Mouse (Mus musculus) heart, embryonic 10.5 days (tissue): ENCODE results near the gene Gmeb2. TPM values are rescaled to one million over a fixed set of nuclear protein-coding genes. Genes with fewer than 3 reads are reported as not detected.

Experiments
- DNase-seq: peaks from one replicate; pipeline ENCODE4 v3.0.0-alpha.2; 2017; ENCODE audit warnings: low spot score
- H3K27ac ChIP-seq: fragments of 300-500 bp; sonication (generic); 2 replicates; pipeline ENCODE4 v1.5.1; 2016; ENCODE audit warnings: mild to moderate bottlenecking
- H3K27me3 ChIP-seq: fragments of 300-500 bp; sonication (generic); 2 replicates; pipeline ENCODE4 v1.6.1; 2016; ENCODE audit warnings: mild to moderate bottlenecking; ENCODE audit not compliant: poor library complexity, insufficient read depth, severe bottlenecking
- H3K36me3 ChIP-seq: fragments of 300-500 bp; sonication (generic); 2 replicates; pipeline ENCODE4 v1.6.1; 2016; ENCODE audit warnings: mild to moderate bottlenecking, moderate library complexity
- H3K4me1 ChIP-seq: fragments of 300-500 bp; sonication (generic); 2 replicates; pipeline ENCODE4 v1.6.1; 2016; ENCODE audit warnings: mild to moderate bottlenecking
- H3K4me3 ChIP-seq: fragments of 300-500 bp; sonication (generic); 2 replicates; pipeline ENCODE4 v1.5.1; 2016; ENCODE audit warnings: mild to moderate bottlenecking, moderate library complexity
- H3K9me3 ChIP-seq: fragments of 300-500 bp; sonication (generic); 2 replicates; pipeline ENCODE4 v1.6.1; 2016; ENCODE audit warnings: mild to moderate bottlenecking, moderate library complexity
- WGBS: fragments of 180-500 bp; shearing (Covaris S2); methylation state at CpG from one replicate; pipeline ENCODE4 v1.1.7; 2016; 5-methylcytosine and 5-hydroxymethylcytosine counted together
- polyA plus RNA-seq: library from polyadenylated mRNA; unstranded; fragments of >200 nt; fragmentation: Nextera tagmentation; extraction: Ambion mirVana; gene quantifications from 2 replicates; pipeline ENCODE4 v1.2.1, GENCODE M21; 2016

Gene Gmeb2
- polyA plus RNA-seq, 1 experiment from 2014 or later = 13.1 TPM

DNA sequence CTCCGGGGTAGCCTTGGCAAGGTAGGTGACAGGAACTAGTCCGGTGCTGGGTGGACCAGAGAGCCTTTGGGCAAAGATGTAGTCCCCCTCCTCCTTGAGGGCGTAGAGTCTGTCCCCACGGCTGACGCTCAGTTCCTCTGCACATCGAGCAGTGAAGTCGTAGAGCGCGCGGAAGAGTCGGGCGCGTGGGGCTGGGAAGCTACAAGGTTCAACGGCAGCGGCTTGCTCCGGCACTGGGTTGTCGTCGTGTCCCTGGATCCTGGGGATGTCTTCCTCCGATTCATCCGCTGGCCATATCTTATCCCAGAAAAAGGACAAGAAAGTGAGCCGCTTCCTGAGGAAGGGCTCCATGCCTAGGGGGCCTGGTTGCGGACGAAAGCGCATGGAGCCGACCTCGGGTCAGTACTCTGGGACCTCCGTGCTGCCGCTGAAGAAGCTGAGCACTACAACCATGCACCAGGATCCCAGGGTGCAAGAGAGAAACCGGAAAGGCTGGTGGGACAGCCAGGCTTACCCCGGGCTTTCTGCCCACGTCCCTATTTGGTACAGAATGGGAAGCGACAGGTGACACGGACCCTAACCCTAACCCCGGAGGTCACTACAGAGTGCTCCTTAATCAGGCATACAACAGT, 75.3 kb downstream of the Gmeb2 start:
- no peak for DNase-seq
- Histone ChIP-seq H3K4me1 (peaks cover 11% of the 10 kb centered on the region), H3K36me3 (no peaks in the 10 kb centered on the region), H3K27me3 (peaks cover 70% of the 10 kb centered on the region), H3K9me3 (no peaks in the 10 kb centered on the region), H3K4me3 (peak overlapping the region; percentile 54), H3K27ac (no peak overlapping the region)
- 3% methylated on average over 34 of the region's 34 CpGs for WGBS

DNA sequence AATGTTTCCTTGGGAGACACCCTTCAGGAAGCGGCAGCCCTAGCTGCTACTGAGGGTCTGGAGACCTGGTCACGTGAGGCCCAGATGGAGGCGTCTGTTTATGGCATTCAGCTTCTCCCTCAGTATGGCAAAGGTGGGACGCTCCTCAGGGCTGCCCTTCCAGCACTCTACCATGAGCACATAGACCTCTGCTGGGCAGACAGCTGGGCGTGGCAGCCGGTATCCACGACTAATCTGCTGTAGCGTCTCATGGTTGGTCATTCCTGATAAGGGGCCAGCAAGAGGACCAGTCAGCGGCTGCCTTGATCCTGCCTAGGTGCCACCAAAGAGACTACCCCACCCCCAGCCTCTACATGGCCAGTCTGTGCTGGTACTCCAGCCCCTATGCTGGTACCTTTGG, 81.7 kb downstream of the Gmeb2 start:
- no peak for DNase-seq
- no peaks in the 10 kb centered on the region for H3K9me3 ChIP-seq
- H3K4me3 ChIP-seq = no peak overlapping the region
- 65% methylated on average over 9 of the region's 9 CpGs for WGBS
- peaks cover 70% of the 10 kb centered on the region for H3K27me3 ChIP-seq
- H3K4me1 ChIP-seq = 0 out of 2 replicates have a peak, but pooled peaks cover 8% of the 10 kb centered on the region
- no peaks in the 10 kb centered on the region for H3K36me3 ChIP-seq
- H3K27ac ChIP-seq = no peak overlapping the region

DNA sequence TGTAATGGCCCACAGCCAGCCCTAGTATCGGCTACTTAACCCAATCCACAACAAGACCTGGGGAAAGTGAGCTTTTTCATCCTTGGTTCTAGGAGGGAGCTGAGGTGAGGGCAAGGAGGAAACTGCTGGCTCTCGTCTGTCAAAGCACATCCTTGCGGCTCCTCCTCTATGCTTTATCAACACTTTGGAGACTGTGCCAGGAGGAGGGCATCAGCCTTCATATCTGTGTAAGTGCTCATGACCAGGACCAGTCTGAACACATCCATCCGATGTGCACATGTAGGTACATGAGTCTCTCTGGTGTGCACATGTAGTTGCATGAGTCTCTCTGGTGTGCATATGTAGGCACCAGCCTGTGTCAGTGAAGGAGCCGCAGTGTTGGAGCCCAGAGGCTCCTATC, 82.2 kb downstream of the Gmeb2 start:
- DNase-seq = no peak
- no peaks in the 10 kb centered on the region for H3K36me3 ChIP-seq
- peaks cover 67% of the 10 kb centered on the region for H3K27me3 ChIP-seq
- WGBS = 65% methylated on average over 5 of the region's 5 CpGs
- H3K4me3 ChIP-seq = no peak overlapping the region
- H3K4me1 ChIP-seq = 0 out of 2 replicates have a peak, but pooled peaks cover 8% of the 10 kb centered on the region
- H3K9me3 ChIP-seq = no peaks in the 10 kb centered on the region
- no peak overlapping the region for H3K27ac ChIP-seq

DNA sequence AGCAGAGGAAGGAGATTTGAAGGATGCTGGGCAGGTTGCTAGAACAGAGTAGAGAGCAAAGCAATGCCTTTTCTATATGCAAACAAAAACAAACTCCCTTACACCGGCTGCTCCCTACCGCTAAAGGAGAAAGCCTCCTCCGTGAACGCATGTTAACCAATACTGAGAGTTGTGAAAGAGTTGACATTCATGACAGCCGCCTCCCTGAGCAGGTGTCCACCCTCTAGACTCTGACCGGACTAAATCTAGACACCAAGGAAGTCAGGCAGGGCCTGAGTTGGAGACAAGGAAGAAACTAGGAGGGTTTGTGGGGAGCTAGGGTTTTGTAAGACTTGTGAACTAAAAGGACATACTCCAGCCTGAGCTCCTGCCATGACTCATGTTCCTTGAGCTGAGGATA, 84.9 kb downstream of the Gmeb2 start:
- peaks cover 54% of the 10 kb centered on the region for H3K27me3 ChIP-seq
- H3K4me1 ChIP-seq = 0 out of 2 replicates have a peak, but pooled peaks cover 8% of the 10 kb centered on the region
- 79% methylated on average over 6 of the region's 6 CpGs for WGBS
- no peaks in the 10 kb centered on the region for H3K36me3 ChIP-seq
- no peak overlapping the region for H3K4me3 ChIP-seq
- H3K9me3 ChIP-seq = no peaks in the 10 kb centered on the region
- DNase-seq = no peak
- no peak overlapping the region for H3K27ac ChIP-seq

DNA sequence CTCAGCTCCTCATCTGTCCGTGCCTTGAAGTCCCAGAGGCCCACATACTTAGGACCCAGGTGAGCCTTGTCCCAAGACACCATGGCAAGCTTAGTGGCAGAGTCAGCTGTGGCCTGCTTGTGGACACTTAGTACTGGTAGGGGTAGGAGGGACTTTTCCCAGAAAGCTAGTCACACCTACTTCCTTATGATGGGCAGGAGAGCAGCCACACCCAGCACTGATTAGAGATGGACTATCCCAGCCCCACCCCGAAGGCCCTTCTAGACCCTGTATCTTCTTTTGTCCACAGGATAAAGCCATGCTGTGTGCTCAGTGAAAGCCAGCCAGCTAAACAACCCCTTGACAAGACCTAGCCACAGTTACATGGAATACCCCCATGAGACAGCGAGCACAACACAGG, 85.4 kb downstream of the Gmeb2 start, which contains the start of gene Ptk6:
TSS of gene Ptk6 (minus strand) at position 368 of the 400 bp plus-strand sequence.
- Histone ChIP-seq H3K9me3 (no peaks in the 10 kb centered on the region), H3K4me1 (0 out of 2 replicates have a peak, but pooled peaks cover 8% of the 10 kb centered on the region), H3K27me3 (peaks cover 49% of the 10 kb centered on the region; the same call in 1 of the 2 replicates), H3K36me3 (no peaks in the 10 kb centered on the region), H3K4me3 (no peak within 1 kb of the TSS), H3K27ac (no peak within 1 kb of the TSS)
- DNase-seq = no peak
- 81% methylated on average over 3 of the region's 3 CpGs for WGBS

GRCm38 (mm10) chr2:181201606-181202005, 86.2 kb downstream of the Gmeb2 start:
- H3K27me3 ChIP-seq = peaks cover 42% of the 10 kb centered on the region; the same call in 1 of the 2 replicates
- H3K27ac ChIP-seq = no peak overlapping the region
- no peaks in the 10 kb centered on the region for H3K36me3 ChIP-seq
- WGBS = 75% methylated on average over 3 of the region's 3 CpGs
- H3K4me3 ChIP-seq = no peak overlapping the region
- DNase-seq = no peak
- H3K9me3 ChIP-seq = no peaks in the 10 kb centered on the region
- H3K4me1 ChIP-seq = 0 out of 2 replicates have a peak, but pooled peaks cover 8% of the 10 kb centered on the region

Other genes with a start within 250 kb of the Gmeb2 start
- gene Chrna4, start 244.5 kb downstream of the Gmeb2 start, polyA plus RNA-seq = 0.17 and 1.3 TPM in 2 replicates
- gene Kcnq2, start 152.7 kb downstream of the Gmeb2 start, polyA plus RNA-seq = 0.07 and 0.50 TPM in 2 replicates
- gene Eef1a2, start 131.0 kb downstream of the Gmeb2 start, polyA plus RNA-seq = 0.95 and 2.6 TPM in 2 replicates
- 172 and 240 TPM in 2 replicates for gene Ppdpf, start 100.8 kb downstream of the Gmeb2 start, polyA plus RNA-seq
- gene Ptk6, start 85.2 kb downstream of the Gmeb2 start, polyA plus RNA-seq = not detected in 2 replicates
- 0.11 and 0.79 TPM in 2 replicates for gene Srms, start 74.8 kb downstream of the Gmeb2 start, polyA plus RNA-seq
- not detected in 2 replicates for gene Fndc11, start 68.0 kb downstream of the Gmeb2 start, polyA plus RNA-seq
- 1.1 and 1.3 TPM in 2 replicates for gene Helz2, start 46.0 kb downstream of the Gmeb2 start, polyA plus RNA-seq
- 0.37 and 1.0 TPM in 2 replicates for gene Stmn3, start 26.5 kb upstream of the Gmeb2 start, polyA plus RNA-seq
- 46.0 and 50.6 TPM in 2 replicates for gene Rtel1, start 31.7 kb upstream of the Gmeb2 start, polyA plus RNA-seq
- gene Zgpat, start 76.9 kb upstream of the Gmeb2 start, polyA plus RNA-seq = 36.9 and 38.0 TPM in 2 replicates
- 64.1 and 65.6 TPM in 2 replicates for gene Arfrp1, start 77.4 kb upstream of the Gmeb2 start, polyA plus RNA-seq
- gene Lime1, start 92.0 kb upstream of the Gmeb2 start, polyA plus RNA-seq = 16.5 and 20.5 TPM in 2 replicates
- 16.5 and 18.5 TPM in 2 replicates for gene Zbtb46, start 171.4 kb upstream of the Gmeb2 start, polyA plus RNA-seq
- gene Abhd16b, start 205.2 kb upstream of the Gmeb2 start, polyA plus RNA-seq = 0.11 TPM in 1 of 2 replicates, not detected in the other
- 130 and 162 TPM in 2 replicates for gene Tpd52l2, start 209.1 kb upstream of the Gmeb2 start, polyA plus RNA-seq
- 87.2 and 97.0 TPM in 2 replicates for gene Dnajc5, start 232.4 kb upstream of the Gmeb2 start, polyA plus RNA-seq